Mouse (Mus musculus) intestine, postnatal 0 days (tissue): Measurements from ENCODE around the gene Atp8b3. TPM values are rescaled to one million over a fixed set of nuclear protein-coding genes. Genes with fewer than 3 reads are reported as not detected.

ENCODE experiments used
- ATAC-seq: fragments of 200-750 bp; cut with Nextera tagmentation; 2 replicates; pipeline ENCODE4 v1.8.0; 2017; ENCODE audit warnings: mild to moderate bottlenecking, moderate TSS enrichment, moderate library complexity
- H3K27ac ChIP-seq: fragments of 300-500 bp; sonication (generic); 2 replicates; pipeline ENCODE4 v1.5.1; 2014; ENCODE audit warnings: mild to moderate bottlenecking, low read depth, low read length, moderate library complexity
- H3K27me3 ChIP-seq: fragments of 300-500 bp; sonication (generic); replicated peaks from 2 replicates; pipeline ENCODE4 v1.6.1; 2014; ENCODE audit warnings: low read length, mixed read lengths; ENCODE audit not compliant: control insufficient read depth, insufficient read depth
- H3K36me3 ChIP-seq: fragments of 300-500 bp; sonication (generic); 2 replicates; pipeline ENCODE4 v1.6.1; 2014; ENCODE audit warnings: mild to moderate bottlenecking, moderate library complexity; ENCODE audit not compliant: control insufficient read depth, insufficient read depth
- H3K4me1 ChIP-seq: fragments of 300-500 bp; sonication (generic); replicated peaks from 2 replicates; pipeline ENCODE4 v1.6.1; 2014; ENCODE audit warnings: antibody characterized with exemption, low read length, mixed read lengths; ENCODE audit not compliant: control insufficient read depth, insufficient read depth
- H3K4me2 ChIP-seq: fragments of 300-500 bp; sonication (generic); replicated peaks from 2 replicates; pipeline ENCODE4 v1.6.1; 2014; ENCODE audit warnings: low read depth, mild to moderate bottlenecking, moderate library complexity
- H3K4me3 ChIP-seq: fragments of 300-500 bp; sonication (generic); 2 replicates; pipeline ENCODE4 v1.5.1; 2014; ENCODE audit warnings: low read depth, low read length
- H3K9ac ChIP-seq: fragments of 300-500 bp; sonication (generic); 2 replicates; pipeline ENCODE4 v1.6.1; 2014; ENCODE audit warnings: mild to moderate bottlenecking, low read depth, low read length
- H3K9me3 ChIP-seq: fragments of 300-500 bp; sonication (generic); 2 replicates; pipeline ENCODE4 v1.6.1; 2016; ENCODE audit warnings: mixed run types; ENCODE audit not compliant: control insufficient read depth
- CTCF ChIP-seq: sonication (generic); IDR thresholded peaks from 2 replicates; pipeline ENCODE4 v1.5.1; 2016; ENCODE audit warnings: low read depth, mild to moderate bottlenecking, control low read depth, antibody characterized with exemption, moderate library complexity
- WGBS: fragments of 180-500 bp; shearing (Covaris S2); extraction: QIAGEN DNeasy Blood & Tissue Kit; methylation state at CpG from one replicate; pipeline ENCODE4 v1.1.7; 2014; 5-methylcytosine and 5-hydroxymethylcytosine counted together
- polyA plus RNA-seq: library from polyadenylated mRNA; unstranded; fragments of >200 nt; fragmentation: Nextera tagmentation; extraction: Ambion mirVana; gene quantifications from 2 replicates; pipeline ENCODE4 v1.2.1, GENCODE M21; 2015

The Atp8b3 gene
- polyA plus RNA-seq, 1 experiment from 2014 or later, result 0.03 TPM

DNA sequence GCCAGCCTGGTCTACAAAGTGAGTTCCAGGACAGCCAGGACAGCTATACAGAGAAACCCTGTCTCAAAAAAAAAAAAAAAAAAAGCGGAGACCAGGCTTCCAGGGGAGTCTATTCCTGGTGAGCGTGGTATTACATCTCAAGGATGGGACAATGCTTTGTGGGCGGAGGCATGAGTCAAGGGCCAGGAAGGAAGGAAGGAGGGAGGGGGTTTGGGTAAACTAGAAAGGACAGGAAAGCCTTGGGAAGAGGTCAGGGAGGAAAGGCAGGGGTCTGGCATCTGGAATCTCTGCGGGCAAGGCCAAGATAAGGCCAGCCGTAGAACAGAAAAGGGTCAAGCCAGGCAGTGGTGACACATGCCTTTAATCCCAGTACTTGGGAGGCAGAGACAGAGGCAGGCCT is 569 bp upstream of the Atp8b3 start:
- no peaks in the 10 kb centered on the region for H3K9me3 ChIP-seq
- no peak overlapping the region for H3K9ac ChIP-seq
- ATAC-seq, result no peak
- no peaks in the 10 kb centered on the region; the same call in 1 of the 2 replicates for H3K4me1 ChIP-seq
- H3K27me3 ChIP-seq, result peaks cover 19% of the 10 kb centered on the region
- H3K27ac ChIP-seq, result no peak overlapping the region
- peak overlapping the region; percentile 49; the same call in 1 of the 2 replicates for H3K4me2 ChIP-seq
- TF ChIP-seq CTCF, result no peak
- 47% methylated on average over 5 of the region's 5 CpGs for WGBS
- no peak overlapping the region for H3K4me3 ChIP-seq
- peaks cover 36% of the 10 kb centered on the region for H3K36me3 ChIP-seq

GRCm38 (mm10) chr10:80538180-80538579 is 744 bp downstream of the Atp8b3 start:
- no peaks in the 10 kb centered on the region for H3K9me3 ChIP-seq
- 61% methylated on average over 5 of the region's 5 CpGs for WGBS
- H3K4me2 ChIP-seq, result no peak overlapping the region
- TF ChIP-seq CTCF, result no peak
- no peak overlapping the region for H3K9ac ChIP-seq
- no peak overlapping the region for H3K4me3 ChIP-seq
- no peak for ATAC-seq
- no peak overlapping the region for H3K27ac ChIP-seq
- peaks cover 20% of the 10 kb centered on the region for H3K27me3 ChIP-seq
- H3K4me1 ChIP-seq, result no peaks in the 10 kb centered on the region; the same call in 1 of the 2 replicates
- peaks cover 22% of the 10 kb centered on the region; the same call in 1 of the 2 replicates for H3K36me3 ChIP-seq

DNA sequence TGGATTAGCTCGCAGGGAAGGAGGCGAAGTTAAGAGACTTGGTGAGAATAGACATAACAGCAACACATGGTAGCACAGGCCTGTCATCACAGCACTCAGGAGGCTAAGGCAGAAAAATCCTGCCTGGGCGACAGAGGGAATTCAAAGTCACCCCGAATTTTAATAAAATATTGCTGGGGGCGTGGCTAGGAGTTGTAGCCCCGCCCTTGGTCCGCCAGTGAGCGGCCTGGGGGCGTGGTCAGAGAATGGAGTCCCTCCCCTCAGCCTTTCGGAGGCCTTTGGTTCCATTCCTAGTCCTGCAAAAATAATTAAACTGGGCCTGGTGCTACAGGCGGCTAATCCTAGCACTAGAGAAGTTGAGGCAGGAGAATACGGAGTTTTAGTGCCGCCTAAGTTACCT is 3.2 kb downstream of the Atp8b3 start:
- Histone ChIP-seq H3K4me3 (peak overlapping the region; percentile 9; the same call in 1 of the 2 replicates), H3K27ac (no peak overlapping the region), H3K36me3 (no peaks in the 10 kb centered on the region), H3K9me3 (no peaks in the 10 kb centered on the region), H3K9ac (no peak overlapping the region), H3K4me2 (peak overlapping the region; percentile 38; the same call in 1 of the 2 replicates), H3K4me1 (no peaks in the 10 kb centered on the region; the same call in 1 of the 2 replicates), H3K27me3 (peaks cover 20% of the 10 kb centered on the region)
- no peak for TF ChIP-seq CTCF
- 16% methylated on average over 13 of the region's 13 CpGs for WGBS
- no peak for ATAC-seq

- Histone ChIP-seq H3K27ac (no peak overlapping the region), H3K4me3 (peak overlapping the region; percentile 9; the same call in 1 of the 2 replicates), H3K36me3 (no peaks in the 10 kb centered on the region), H3K27me3 (peaks cover 20% of the 10 kb centered on the region), H3K9me3 (no peaks in the 10 kb centered on the region), H3K4me1 (no peaks in the 10 kb centered on the region; the same call in 1 of the 2 replicates), H3K4me2 (peak overlapping the region; percentile 38), H3K9ac (no peak overlapping the region)
- no peak for ATAC-seq
- TF ChIP-seq CTCF, result no peak
- 8% methylated on average over 14 of the region's 14 CpGs for WGBS
Observed at GRCm38 (mm10) chr10:80535071-80535470, 3.9 kb downstream of the Atp8b3 start.

DNA sequence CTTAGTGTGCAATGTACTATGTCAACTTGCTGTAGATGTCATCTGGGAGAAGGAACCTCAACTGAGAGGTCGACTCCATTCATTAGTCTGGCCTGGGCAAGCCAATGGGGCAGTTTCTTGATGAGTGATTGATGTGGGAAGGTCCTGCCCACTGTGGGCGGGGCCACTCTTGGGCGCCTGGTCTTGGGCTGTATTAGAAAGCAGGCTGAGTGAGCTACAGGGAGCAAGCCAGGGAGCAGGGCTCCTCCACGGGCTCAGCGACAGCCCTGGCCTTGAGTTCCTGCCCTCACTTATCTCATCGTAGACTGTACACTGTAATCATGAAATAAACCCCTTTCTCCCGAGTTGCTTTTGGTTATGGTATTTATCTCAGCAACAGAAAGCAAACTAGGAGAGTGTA is 5.2 kb downstream of the Atp8b3 start:
- 11% methylated on average over 7 of the region's 7 CpGs for WGBS
- TF ChIP-seq CTCF, result no peak
- Histone ChIP-seq H3K4me3 (no peak overlapping the region), H3K36me3 (no peaks in the 10 kb centered on the region), H3K4me2 (no peak overlapping the region), H3K9ac (no peak overlapping the region), H3K27me3 (peaks cover 20% of the 10 kb centered on the region), H3K27ac (no peak overlapping the region), H3K9me3 (no peaks in the 10 kb centered on the region), H3K4me1 (no peaks in the 10 kb centered on the region; the same call in 1 of the 2 replicates)
- ATAC-seq, result 0 out of 2 replicates have a peak, but pooled peaks have one; percentile 31

- no peak overlapping the region for H3K9ac ChIP-seq
- no peaks in the 10 kb centered on the region; the same call in 1 of the 2 replicates for H3K4me1 ChIP-seq
- H3K27ac ChIP-seq, result no peak overlapping the region
- TF ChIP-seq CTCF, result no peak
- no peak overlapping the region for H3K4me2 ChIP-seq
- no peak for ATAC-seq
- no peak overlapping the region for H3K4me3 ChIP-seq
- peaks cover 20% of the 10 kb centered on the region for H3K27me3 ChIP-seq
- H3K36me3 ChIP-seq, result no peaks in the 10 kb centered on the region
- 89% methylated on average over 11 of the region's 11 CpGs for WGBS
- no peaks in the 10 kb centered on the region for H3K9me3 ChIP-seq
Observed at GRCm38 (mm10) chr10:80532783-80533182, 6.1 kb downstream of the Atp8b3 start.
